Mouse (Mus musculus) hindbrain, embryonic 14.5 days (tissue): ENCODE measurements around the gene Fndc11. TPM values are rescaled to one million over a fixed set of nuclear protein-coding genes. Genes with fewer than 3 reads are reported as not detected.

Experiments used
- ATAC-seq: fragments of 200-750 bp; cut with Nextera tagmentation; 2 replicates; pipeline ENCODE4 v1.8.0; 2017; ENCODE audit warnings: moderate number of reproducible peaks, mild to moderate bottlenecking, moderate TSS enrichment, moderate library complexity; ENCODE audit not compliant: low FRiP score
- DNase-seq: peaks from one replicate; pipeline ENCODE4 v3.0.0-alpha.2; 2015; ENCODE audit warnings: low spot score
- H3K27ac ChIP-seq: fragments of 300-500 bp; sonication (generic); 2 replicates; pipeline ENCODE4 v1.5.1; 2014; ENCODE audit warnings: mild to moderate bottlenecking, moderate library complexity
- H3K27me3 ChIP-seq: fragments of 300-500 bp; sonication (generic); 2 replicates; pipeline ENCODE4 v1.6.1; 2014; ENCODE audit warnings: mild to moderate bottlenecking, low read length, mixed read lengths; ENCODE audit not compliant: control insufficient read depth, insufficient read depth
- H3K36me3 ChIP-seq: fragments of 300-500 bp; sonication (generic); replicated peaks from 2 replicates; pipeline ENCODE4 v1.6.1; 2014; ENCODE audit not compliant: control insufficient read depth, insufficient read depth
- H3K4me1 ChIP-seq: fragments of 300-500 bp; sonication (generic); replicated peaks from 2 replicates; pipeline ENCODE4 v1.6.1; 2014; ENCODE audit warnings: antibody characterized with exemption, low read length, mixed read lengths; ENCODE audit not compliant: control insufficient read depth, insufficient read depth
- H3K4me2 ChIP-seq: fragments of 300-500 bp; sonication (generic); replicated peaks from 2 replicates; pipeline ENCODE4 v1.6.1; 2014; ENCODE audit warnings: mild to moderate bottlenecking, moderate library complexity
- H3K4me3 ChIP-seq: fragments of 300-500 bp; sonication (generic); replicated peaks from 2 replicates; pipeline ENCODE4 v1.5.1; 2014; ENCODE audit warnings: mild to moderate bottlenecking, low read length
- H3K9ac ChIP-seq: fragments of 300-500 bp; sonication (generic); 2 replicates; pipeline ENCODE4 v1.6.1; 2014
- H3K9me3 ChIP-seq: fragments of 300-500 bp; sonication (generic); 2 replicates; pipeline ENCODE4 v1.6.1; 2016; ENCODE audit warnings: low read length; ENCODE audit not compliant: control insufficient read depth
- WGBS: fragments of 180-500 bp; shearing (Covaris S2); extraction: QIAGEN DNeasy Blood & Tissue Kit; methylation state at CpG from one replicate; pipeline ENCODE4 v1.1.7; 2014; 5-methylcytosine and 5-hydroxymethylcytosine counted together
- polyA plus RNA-seq: library from polyadenylated mRNA; unstranded; fragments of >200 nt; fragmentation: Nextera tagmentation; extraction: Ambion mirVana; gene quantifications from 2 replicates; pipeline ENCODE4 v1.2.1, GENCODE M21; 2014

Fndc11 gene
- polyA plus RNA-seq, 1 experiment from 2014 or later = not detected

DNA sequence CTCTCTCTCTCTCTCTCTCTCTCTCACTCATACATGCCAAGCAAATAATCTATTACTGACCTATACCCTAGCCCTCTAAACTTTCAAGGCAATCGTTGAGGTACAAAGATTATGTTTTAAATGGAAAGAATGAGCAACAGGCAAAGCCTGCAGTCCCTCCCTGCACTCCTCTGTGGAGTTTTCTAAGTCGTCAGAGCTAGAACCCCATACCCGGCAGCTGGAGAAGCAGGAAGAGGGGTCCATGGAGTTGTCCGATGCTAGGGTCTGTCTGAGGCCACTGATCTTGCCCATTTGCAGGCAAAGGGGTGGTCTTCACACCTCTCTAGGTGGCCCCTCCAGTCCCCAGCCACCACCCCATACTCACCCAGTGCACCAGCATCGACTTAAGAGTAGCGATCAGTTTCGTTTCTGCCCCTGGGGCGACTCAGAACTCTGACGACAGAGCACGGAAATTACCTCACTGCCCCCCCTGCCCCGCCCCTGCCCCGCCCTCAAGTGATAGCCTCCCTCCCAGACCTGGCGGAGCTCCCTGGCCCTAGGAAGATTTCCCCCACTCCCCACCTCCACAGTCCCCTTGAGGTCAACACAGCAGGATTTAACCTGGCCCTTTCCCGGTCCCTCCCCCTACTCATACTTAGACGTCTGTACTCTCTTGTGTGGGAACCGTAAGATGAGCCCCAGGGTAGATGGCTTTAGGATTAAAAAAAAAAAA lies 21.9 kb downstream of the Fndc11 start, which contains the start of gene Helz2:
Gene Helz2, minus strand, starts transcription at position 426 of the 712 bp plus-strand sequence.
- H3K27me3 ChIP-seq = no peaks in the 10 kb centered on the region

GRCm38 (mm10) chr2:181242314-181242665 lies 22.5 kb downstream of the Fndc11 start:
- no peaks in the 10 kb centered on the region; the same call in 1 of the 2 replicates for H3K4me1 ChIP-seq
- H3K27ac ChIP-seq = no peak overlapping the region
- ATAC-seq (no peak), DNase-seq (no peak)
- H3K4me2 ChIP-seq = peak overlapping the region; percentile 36; the same call in 1 of the 2 replicates
- H3K4me3 ChIP-seq = no peak overlapping the region
- H3K27me3 ChIP-seq = no peaks in the 10 kb centered on the region
- no peak overlapping the region for H3K9ac ChIP-seq
- H3K36me3 ChIP-seq = no peaks in the 10 kb centered on the region
- 75% methylated on average over 3 of the region's 3 CpGs for WGBS
- no peaks in the 10 kb centered on the region for H3K9me3 ChIP-seq

More for the DNA sequence above, 21.9 kb downstream of the Fndc11 start, which contains the start of gene Helz2:
- H3K4me2 ChIP-seq = peak within 1 kb of the TSS; percentile 36
- H3K9me3 ChIP-seq = no peaks in the 10 kb centered on the region
- no peak within 1 kb of the TSS for H3K9ac ChIP-seq
- H3K27ac ChIP-seq = no peak within 1 kb of the TSS
- ATAC-seq (no peak), DNase-seq (no peak)
- H3K4me1 ChIP-seq = no peaks in the 10 kb centered on the region; the same call in 1 of the 2 replicates
- H3K36me3 ChIP-seq = no peaks in the 10 kb centered on the region
- 17% methylated on average over 16 of the region's 16 CpGs for WGBS
- peak within 1 kb of the TSS; percentile 13; the same call in 1 of the 2 replicates for H3K4me3 ChIP-seq

- no peak overlapping the region for H3K27ac ChIP-seq
- DNase-seq (no peak), ATAC-seq (no peak)
- no peak overlapping the region for H3K4me2 ChIP-seq
- H3K9me3 ChIP-seq = no peaks in the 10 kb centered on the region
- H3K4me3 ChIP-seq = no peak overlapping the region
- no peaks in the 10 kb centered on the region for H3K36me3 ChIP-seq
- H3K4me1 ChIP-seq = no peaks in the 10 kb centered on the region; the same call in 1 of the 2 replicates
- no peak overlapping the region for H3K9ac ChIP-seq
- no peaks in the 10 kb centered on the region for H3K27me3 ChIP-seq
- 39% methylated on average over 11 of the region's 11 CpGs for WGBS
These were observed 24.0 kb downstream of the Fndc11 start for GRCm38 (mm10) chr2:181243706-181244394.

DNA sequence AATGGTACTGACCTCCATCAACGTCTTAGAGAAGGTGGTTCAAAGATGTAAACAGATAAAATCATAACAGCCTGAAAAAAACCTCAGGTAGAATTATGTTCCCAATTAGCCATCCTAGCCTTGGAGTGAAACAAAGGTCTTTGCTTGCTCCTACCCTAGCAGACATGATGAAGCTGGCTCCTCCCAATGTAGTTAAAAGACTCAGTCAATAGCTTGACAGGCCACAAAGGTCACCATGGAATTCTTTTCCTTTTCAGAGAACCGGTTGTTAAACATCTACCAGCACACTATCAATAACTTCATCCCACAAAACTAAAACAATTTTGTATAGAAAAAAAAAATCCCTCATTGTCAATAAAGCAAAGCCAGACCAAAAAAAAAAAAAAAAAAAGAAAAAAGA lies 25.2 kb downstream of the Fndc11 start:
- Histone ChIP-seq H3K4me2 (no peak overlapping the region), H3K4me1 (no peaks in the 10 kb centered on the region; the same call in 1 of the 2 replicates), H3K9me3 (no peaks in the 10 kb centered on the region), H3K4me3 (no peak overlapping the region), H3K36me3 (no peaks in the 10 kb centered on the region), H3K27me3 (no peaks in the 10 kb centered on the region), H3K9ac (no peak overlapping the region), H3K27ac (no peak overlapping the region)
- 25% methylated on average over 2 of the region's 2 CpGs for WGBS
- ATAC-seq (no peak), DNase-seq (no peak)

DNA sequence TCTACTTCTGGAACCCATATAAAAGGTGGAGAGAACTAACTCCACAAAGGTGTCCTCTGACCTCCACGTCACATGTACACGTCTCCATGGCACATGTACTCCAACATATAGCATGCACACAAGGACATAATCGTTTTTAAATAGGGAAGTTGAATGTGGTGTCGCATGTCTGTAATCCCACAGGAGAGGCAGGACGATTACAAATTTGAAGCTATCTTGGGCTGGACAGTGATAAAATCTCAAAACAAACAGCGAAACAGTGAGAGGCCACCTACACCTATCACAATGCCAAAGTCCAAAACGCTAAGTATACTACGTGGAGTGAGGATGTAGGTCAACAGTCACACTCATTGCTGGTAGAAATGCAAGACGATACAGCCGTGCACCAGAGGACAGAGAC lies 29.4 kb downstream of the Fndc11 start:
- no peak overlapping the region for H3K4me2 ChIP-seq
- no peaks in the 10 kb centered on the region for H3K4me1 ChIP-seq
- no peak overlapping the region for H3K27ac ChIP-seq
- H3K4me3 ChIP-seq = no peak overlapping the region
- DNase-seq (no peak), ATAC-seq (no peak)
- no peaks in the 10 kb centered on the region for H3K27me3 ChIP-seq
- no peaks in the 10 kb centered on the region for H3K9me3 ChIP-seq
- H3K36me3 ChIP-seq = peaks cover 35% of the 10 kb centered on the region
- no peak overlapping the region for H3K9ac ChIP-seq
- 89% methylated on average over 10 of the region's 10 CpGs for WGBS

GRCm38 (mm10) chr2:181251841-181252240 lies 32.0 kb downstream of the Fndc11 start:
- H3K9ac ChIP-seq = no peak overlapping the region
- 93% methylated on average over 1 of the region's 1 CpGs for WGBS
- ATAC-seq = no peak
- H3K27ac ChIP-seq = no peak overlapping the region
- no peak overlapping the region for H3K4me2 ChIP-seq
- H3K27me3 ChIP-seq = no peaks in the 10 kb centered on the region
- H3K4me3 ChIP-seq = no peak overlapping the region
- H3K9me3 ChIP-seq = no peaks in the 10 kb centered on the region
- H3K4me1 ChIP-seq = no peaks in the 10 kb centered on the region
- DNase-seq = no peak
- H3K36me3 ChIP-seq = peaks cover 59% of the 10 kb centered on the region

DNA sequence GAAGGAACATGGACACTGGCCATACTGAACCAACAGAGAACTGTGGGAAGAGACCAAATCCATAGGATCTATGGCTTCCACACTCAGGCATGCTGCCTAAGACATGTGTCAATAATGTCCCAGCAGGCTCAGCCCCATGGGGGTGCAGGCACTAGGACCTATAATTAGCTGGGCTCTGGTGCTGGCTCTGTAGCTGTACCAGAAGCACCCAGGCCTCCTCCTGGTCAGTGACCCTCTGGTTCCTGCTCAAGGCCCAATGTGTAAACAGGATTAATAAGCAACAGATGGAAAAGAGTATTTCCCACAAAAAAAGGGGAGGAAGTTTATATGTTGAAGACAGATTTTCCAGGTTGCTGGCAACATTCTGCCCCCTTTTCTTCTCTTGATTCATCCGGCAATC lies 33.4 kb downstream of the Fndc11 start:
- Histone ChIP-seq H3K4me2 (no peak overlapping the region), H3K36me3 (peaks cover 73% of the 10 kb centered on the region), H3K9me3 (no peaks in the 10 kb centered on the region), H3K4me3 (no peak overlapping the region), H3K27me3 (no peaks in the 10 kb centered on the region), H3K9ac (no peak overlapping the region), H3K27ac (no peak overlapping the region), H3K4me1 (no peaks in the 10 kb centered on the region)
- DNase-seq (no peak), ATAC-seq (no peak)
- WGBS = 83% methylated on average over 1 of the region's 1 CpGs

GRCm38 (mm10) chr2:181266839-181267238 lies 47.0 kb downstream of the Fndc11 start:
- H3K4me2 ChIP-seq = no peak overlapping the region
- H3K27ac ChIP-seq = no peak overlapping the region
- no peak for DNase-seq
- H3K4me3 ChIP-seq = no peak overlapping the region
- no peak overlapping the region for H3K9ac ChIP-seq
- WGBS = 100% methylated on average over 2 of the region's 2 CpGs
- peaks cover 86% of the 10 kb centered on the region for H3K36me3 ChIP-seq
- no peaks in the 10 kb centered on the region for H3K27me3 ChIP-seq
- ATAC-seq = no peak
- no peaks in the 10 kb centered on the region for H3K4me1 ChIP-seq
- no peaks in the 10 kb centered on the region for H3K9me3 ChIP-seq

- Histone ChIP-seq H3K27ac (no peak overlapping the region), H3K4me3 (no peak overlapping the region), H3K9ac (no peak overlapping the region), H3K36me3 (peaks cover 78% of the 10 kb centered on the region), H3K9me3 (no peaks in the 10 kb centered on the region), H3K4me2 (no peak overlapping the region), H3K4me1 (no peaks in the 10 kb centered on the region), H3K27me3 (no peaks in the 10 kb centered on the region)
- DNase-seq = no peak
- 96% methylated on average over 2 of the region's 2 CpGs for WGBS
- no peak for ATAC-seq
These were observed 52.3 kb downstream of the Fndc11 start for GRCm38 (mm10) chr2:181272092-181272491.
